Mouse (Mus musculus): ENCODE measurements around the gene Cyp4x1. TPM values are rescaled to one million over a fixed set of nuclear protein-coding genes. Genes with fewer than 3 reads are reported as not detected.

Gene Cyp4x1
- polyA plus RNA-seq, 2 experiments from 2014 or later = not detected

DNA sequence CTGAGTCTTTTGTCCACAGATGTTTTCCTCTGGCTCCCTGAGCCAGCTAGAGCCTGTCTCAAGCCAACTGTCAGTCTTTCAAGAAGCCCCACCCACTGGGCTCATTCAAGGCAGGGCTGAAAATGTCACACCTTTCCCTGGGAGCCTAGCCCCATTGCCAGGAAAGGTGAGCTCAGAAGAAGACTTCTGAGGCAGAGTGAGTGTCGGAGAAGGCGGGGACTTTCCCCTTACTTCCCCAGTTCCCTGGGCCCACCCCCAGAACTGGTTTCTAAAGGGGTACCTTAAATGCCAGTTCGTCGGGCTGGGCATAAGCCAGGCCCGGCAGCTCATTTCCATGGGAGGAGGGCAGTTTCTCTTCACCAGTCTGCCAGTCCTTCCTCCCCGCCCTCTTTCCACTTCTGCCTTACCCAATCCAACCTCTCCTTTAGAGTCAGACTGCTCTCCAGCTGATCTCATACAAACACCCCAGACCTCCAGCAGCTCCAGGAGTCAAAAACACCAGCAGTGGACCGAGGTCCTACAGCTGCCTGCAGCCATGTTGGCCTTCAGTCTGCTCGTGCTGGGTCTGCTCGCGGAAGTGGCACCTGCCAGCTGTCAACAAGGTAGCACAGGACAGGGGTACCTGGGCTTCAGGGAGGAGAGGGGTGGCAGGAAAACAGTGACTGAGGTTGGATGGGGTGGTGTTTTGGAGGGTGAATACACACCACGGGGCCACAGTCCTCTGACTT, 45.3 kb downstream of the Cyp4x1 start, which contains the start of gene Pdzk1ip1:
Gene Pdzk1ip1 (plus strand): TSS at position 98 of the 728 bp plus-strand sequence.
- peak; percentile 52 for ATAC-seq

DNA sequence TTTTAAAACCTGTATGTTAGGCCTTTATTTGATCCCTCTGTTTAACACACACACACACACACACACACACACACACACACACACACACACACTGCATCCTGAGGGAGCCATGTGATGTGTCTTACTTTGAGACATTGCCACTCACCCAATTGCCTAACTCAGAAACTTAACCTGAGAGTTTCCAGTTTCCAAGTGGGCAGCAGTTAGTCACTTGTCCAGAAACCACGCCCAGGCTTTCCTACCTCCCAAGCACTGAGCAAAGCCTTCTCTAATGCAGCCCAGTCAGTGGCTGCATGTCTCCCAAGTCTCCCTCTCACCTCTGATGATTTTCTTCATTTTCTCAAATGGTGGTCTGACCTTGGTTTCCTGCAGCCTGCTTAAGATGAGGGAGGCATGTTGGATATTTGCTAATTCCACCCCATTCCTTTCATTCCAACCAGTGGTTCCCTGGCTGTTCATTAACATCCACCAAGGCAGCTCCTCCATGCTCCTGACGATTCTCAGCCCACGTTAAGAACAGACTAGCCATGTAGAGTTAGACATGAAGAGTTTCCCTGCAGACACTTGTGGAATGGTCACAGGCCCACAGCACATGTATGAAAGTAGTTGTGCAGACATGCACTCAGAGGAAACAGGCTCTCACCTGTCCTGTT, 47.2 kb downstream of the Cyp4x1 start:
- ATAC-seq = no peak

DNA sequence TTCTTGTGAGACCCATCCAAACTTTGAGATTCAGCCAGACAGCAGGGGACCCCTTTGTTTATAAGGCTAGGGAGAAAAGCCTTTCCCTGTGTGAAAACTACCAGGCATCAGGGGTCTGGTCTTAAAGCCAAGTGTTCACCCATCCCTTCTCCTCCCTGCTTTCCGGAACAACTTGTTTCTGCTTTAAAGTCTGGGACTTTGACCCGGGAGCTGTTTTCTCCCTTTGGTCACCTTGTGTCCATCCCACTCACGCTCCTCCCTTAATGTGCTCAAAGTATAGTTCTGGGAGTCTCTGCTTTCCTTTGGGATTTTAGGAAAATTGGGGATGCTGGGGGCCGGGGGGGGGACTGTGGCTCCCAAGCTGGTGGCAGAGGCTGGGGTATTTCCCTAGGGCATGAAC, 47.8 kb downstream of the Cyp4x1 start:
- no peak for ATAC-seq

DNA sequence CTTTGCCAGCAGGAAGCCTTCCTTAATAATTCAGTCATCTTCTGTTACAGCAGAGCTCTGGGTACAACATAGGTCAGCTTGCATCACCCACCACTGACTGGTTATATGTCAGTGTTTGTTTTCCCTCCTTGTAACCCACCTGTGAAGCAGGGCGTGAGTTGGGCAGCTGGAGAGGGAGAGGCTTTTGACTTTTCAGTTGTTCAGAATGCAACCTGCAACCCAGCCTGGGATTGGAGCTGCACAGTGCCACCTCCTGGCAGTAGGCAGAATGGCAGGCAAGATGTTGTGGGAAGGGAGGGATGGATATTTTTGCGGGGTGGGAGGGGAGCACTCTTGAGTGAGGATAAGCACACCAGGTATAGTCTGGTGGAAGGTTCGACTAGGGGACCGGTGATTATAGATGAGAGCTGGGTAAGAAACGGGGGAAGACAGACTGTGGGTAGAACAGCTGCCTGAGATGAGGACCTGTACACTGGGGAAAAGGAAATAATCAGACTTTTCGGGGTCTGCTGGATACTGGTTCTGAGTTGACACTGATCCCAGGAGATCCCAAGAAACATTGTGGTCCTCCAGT, 48.5 kb downstream of the Cyp4x1 start:
- ATAC-seq = peak; percentile 66

GRCm38 (mm10) chr4:115083031-115083430, 51.0 kb downstream of the Cyp4x1 start:
- ATAC-seq = no peak

DNA sequence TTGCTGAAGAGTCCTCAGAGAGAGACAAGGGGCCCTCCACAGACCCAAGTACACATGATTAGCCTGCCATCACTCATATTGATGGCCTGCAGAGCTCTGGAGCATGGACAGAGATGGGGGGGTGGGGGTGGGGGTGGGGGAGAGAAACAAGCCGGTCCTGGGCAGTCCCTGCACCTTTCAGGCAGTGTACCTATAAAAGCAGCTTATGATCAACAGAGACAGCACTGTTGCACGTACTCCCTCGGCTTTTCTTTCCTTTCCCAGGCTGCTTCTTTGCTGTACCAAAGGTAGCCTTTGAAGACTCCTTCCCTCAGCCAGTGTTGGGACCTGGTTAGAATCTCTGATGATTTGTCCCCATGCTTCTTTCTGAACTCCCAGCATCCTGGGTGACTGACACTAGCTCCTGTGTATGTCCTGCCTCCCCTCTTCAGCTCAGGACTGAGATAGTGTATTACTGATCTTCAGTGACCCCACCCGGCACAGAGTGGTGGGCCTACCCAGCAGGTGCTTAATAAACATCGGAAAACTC, 54.2 kb downstream of the Cyp4x1 start:
- no peak for ATAC-seq

DNA sequence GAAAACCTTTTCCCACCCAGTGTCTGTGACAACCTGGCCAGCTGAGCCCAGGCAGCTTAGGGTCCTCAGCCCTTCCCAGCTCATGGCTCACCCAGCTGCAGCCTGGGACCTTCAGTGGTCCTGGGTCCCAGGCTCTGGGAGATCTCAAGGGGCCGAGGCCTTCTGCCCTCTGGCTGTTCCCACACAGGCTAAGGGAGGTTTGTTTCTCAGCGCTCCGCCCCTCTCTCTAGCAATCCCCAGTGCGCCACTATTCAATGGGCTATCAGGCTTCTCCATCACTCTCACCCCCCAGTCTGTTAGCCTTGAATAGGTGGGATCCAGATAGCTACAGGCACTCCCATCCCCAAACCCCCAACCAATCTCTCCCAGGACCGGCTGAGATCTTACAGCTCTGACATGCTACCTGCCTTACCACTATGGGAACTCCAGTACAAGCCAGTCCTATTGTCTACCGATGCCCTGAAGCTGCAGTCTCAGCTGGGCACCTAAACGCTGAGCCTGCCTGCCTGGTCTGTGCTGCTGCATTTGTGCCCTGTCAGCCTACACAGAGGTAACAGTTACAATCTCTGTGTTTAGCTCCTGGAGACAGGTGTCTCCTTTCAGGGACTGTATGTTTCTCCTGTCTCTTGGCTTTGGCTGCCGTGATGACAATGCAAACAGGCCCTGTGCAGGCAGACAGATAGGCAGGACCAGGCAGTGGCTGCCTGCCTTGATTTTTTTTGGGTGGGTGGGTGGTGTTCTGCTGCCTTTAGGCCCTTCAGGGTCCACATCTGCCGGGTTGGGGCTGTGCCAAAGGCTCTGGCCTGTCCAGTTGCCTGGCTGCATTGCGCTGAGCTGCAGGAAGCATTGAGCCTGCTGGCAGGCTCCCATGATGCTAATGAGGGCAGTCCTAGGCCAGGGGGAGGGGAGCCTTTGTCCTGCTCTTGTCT, 54.9 kb downstream of the Cyp4x1 start:
- no peak for ATAC-seq

GRCm38 (mm10) chr4:115075204-115075915, 58.7 kb downstream of the Cyp4x1 start:
- peak; percentile 86 for ATAC-seq

DNA sequence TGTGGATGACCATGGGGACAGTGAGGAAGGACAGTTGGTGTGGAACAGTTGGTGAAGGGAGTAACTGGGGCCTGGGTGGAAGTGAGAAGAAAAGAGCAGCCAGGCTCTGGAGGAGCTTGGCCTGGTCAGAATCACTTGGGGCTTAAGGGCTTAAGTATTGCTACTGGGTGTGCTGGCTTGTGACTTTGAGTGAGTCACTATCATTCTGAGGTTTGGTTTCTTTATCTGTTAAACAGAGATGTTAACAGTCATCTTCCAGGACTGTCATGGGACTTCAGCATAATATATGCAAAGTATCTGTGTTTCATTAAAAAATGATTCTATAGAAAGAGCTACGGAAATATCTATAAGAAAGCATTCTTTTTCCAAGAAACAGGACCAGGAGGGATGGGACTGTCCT, 59.3 kb downstream of the Cyp4x1 start:
- ATAC-seq = peak; percentile 60

DNA sequence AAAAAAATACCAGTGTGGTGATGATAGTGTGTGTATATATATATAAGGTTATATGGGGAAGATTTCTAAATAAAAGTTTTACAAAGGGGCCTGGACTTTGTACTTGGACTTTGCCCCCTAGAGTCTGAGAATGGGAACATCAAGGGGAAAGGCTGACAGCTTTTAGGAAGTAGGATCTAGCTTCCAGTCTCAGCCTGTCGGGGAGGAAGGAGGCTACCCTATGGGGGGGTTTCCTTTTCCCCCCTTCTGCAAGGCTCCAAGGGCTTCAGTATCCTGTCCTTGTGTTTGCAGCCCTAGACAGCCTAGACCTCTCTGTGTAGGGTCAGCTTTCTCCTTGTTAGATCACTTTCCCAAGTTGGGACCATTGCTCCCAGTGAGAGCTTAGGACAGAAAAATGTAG, 62.4 kb downstream of the Cyp4x1 start:
- no peak for ATAC-seq

GRCm38 (mm10) chr4:115063518-115064239, 70.4 kb downstream of the Cyp4x1 start:
- no peak for ATAC-seq

- ATAC-seq = peak; percentile 34
Measured at GRCm38 (mm10) chr4:115062875-115063517, 71.1 kb downstream of the Cyp4x1 start.

DNA sequence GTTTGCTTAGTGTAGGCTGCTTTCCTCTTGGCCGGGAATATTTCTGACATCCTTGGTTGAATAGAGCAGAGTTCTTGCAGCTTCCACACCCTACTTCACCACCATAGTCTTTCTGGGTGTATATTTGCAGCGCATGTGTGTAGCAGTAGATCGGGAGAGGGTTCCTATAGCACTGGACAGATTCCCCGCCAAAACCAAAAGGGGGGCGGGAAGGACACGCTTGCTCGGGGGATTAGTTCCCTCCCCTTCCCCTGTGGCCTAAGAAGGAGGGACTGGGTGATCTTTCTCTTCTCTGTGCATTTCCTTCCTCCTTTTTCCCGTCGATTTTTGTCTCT, 71.6 kb downstream of the Cyp4x1 start:
- ATAC-seq = no peak

- ATAC-seq = no peak
Measured at GRCm38 (mm10) chr4:115060753-115061152, 73.3 kb downstream of the Cyp4x1 start.

- no peak for ATAC-seq
Measured at GRCm38 (mm10) chr4:115059871-115060270, 74.2 kb downstream of the Cyp4x1 start.

DNA sequence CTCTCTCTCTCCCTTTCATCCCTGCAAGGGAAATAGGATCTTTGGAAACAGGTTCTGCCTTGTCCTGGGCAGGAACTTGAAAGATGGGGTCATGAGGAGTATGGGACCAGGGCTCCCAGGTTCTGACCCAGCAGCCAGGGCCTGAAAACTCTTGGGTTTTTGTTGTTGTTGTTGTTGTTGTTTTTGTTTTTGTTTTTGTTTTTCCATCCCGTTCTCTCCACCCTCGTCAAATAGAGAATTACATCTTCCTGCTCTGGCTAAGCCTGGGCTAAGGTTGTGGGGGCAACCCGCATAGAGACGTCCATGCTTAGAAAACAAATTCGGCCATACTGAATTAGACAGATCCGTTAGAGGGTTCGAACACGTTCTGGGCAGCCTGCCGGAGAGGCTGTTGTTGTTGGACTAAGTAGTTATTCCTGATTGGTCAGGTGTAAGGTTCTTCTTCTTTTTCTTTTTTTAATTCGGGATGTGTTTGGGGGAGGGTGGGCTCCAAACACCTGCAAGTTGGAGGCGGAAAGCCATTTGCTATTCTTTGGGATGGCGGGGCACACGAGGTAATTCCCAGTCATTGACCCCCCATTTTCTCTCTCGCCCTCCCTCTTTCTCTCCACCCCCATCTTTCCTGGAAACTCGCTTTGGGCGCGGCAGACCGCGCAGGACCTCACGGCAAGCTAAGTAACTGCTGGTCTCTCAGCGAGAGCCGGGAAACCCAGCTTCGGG, 75.0 kb downstream of the Cyp4x1 start:
- ATAC-seq = no peak

- ATAC-seq = peak; percentile 33
Measured at GRCm38 (mm10) chr4:115058317-115058761, 75.7 kb downstream of the Cyp4x1 start.

DNA sequence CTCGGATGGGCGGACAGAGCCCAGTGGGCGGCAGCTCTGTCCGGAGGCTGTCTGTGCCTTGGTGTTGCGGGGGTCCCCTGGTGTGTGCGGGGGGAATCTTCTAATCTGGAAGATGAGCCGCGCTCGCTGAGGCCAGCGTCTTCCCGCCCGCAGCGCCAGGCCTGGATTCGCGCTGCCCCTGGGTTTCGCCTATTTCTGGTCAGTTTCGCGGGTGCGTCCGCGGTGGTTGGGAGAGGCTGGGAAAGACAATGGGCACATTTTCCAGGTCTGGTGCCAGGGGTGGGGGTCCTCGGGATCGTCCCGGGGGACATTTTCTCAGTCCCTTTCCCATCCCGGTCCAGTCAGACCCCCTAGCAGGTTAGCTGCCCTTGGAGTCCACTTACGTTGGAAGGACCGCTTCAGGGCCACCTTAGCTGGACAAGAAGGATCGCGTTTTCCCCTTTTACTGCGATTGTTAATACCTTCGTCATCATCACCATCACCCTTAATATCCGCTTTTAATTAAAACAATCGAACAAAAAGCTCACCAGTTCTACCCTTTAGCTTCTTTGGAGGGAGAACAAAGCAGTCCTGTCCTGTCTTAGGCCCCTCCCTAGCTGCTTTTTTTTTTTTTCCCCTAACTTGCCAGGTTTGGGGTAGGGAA, 76.3 kb downstream of the Cyp4x1 start:
- ATAC-seq = no peak

DNA sequence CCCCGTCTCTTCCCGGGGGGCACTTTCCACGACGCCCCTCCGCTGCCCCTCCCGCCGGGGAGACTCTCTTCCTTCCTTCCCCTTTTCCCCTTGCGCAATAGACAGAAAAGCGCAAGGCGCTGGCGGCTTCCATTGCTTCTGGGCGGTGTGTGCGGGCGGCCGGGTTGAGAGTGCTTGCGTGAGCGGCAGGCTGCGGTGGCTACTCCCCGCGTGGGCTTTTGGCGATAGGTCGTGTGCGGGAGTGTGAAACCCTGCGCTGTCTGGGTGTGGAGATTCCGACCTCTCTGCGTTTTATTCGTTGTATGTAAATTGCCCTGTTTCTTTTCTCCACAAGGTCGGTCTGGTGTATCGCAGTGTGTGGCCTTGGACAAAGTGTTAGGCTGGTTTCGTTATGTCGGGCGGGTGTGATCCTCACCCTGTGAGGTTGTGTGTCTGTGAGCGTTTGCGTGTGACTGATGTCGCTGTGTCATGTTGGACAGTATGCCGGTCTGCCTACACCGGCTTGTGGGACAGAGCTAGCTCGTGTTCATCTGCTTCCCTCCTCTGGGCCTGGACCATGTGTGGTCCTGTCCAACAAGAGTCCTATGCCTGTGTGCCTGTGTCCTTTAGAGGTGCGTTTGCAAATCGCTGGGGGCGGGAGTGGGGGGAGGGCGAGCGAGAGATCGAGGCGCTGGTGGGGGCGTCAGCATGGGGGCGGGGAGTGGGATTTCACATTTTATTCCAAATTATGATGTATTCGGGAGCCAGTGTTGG, 77.0 kb downstream of the Cyp4x1 start:
- ATAC-seq = peak; percentile 37
